Mouse (Mus musculus): ENCODE results near the gene Acrbp. TPM values are rescaled to one million over a fixed set of nuclear protein-coding genes. Genes with fewer than 3 reads are reported as not detected.

Gene Acrbp
- total and polyA plus RNA-seq, 2 experiments, result 4.1 to 6.6 TPM

GRCm38 (mm10) chr6:125094843-125095242 is 45.4 kb downstream of the Acrbp start:
- peaks cover 15% of the 10 kb centered on the region; the same call in 1 of the 2 replicates for H3K79me2 ChIP-seq (ENCODE audit: control insufficient read depth, insufficient read depth, low read length)

GRCm38 (mm10) chr6:125095391-125096278 is 46.1 kb downstream of the Acrbp start, which contains the start of gene Chd4:
Chd4 (plus strand) TSS chr6:125095981.
- peak; percentile 78 for TF ChIP-seq POLR2A (IDR thresholded peaks at IDR 0.05; ENCODE audit: extremely low read depth, insufficient read depth, low read length)
- no peak for TF ChIP-seq CTCF (IDR thresholded peaks at IDR 0.05; ENCODE audit: low read depth, low read length)
- Histone ChIP-seq H3K4me3 (ENCODE audit: insufficient read depth, low read depth, low read length) (peak within 1 kb of the TSS; percentile 100), H3K27ac (replicated peaks; ENCODE audit: insufficient read depth, low read depth, low read length) (peak within 1 kb of the TSS; percentile 82), H3K27me3 (ENCODE audit: control insufficient read depth, insufficient read depth, low read length) (no peaks in the 10 kb centered on the region), H3K36me3 (ENCODE audit: control insufficient read depth, insufficient read depth, low read length) (peaks cover 2% of the 10 kb centered on the region; the same call in 1 of the 2 replicates), H3K4me1 (ENCODE audit: control insufficient read depth, insufficient read depth, low read length) (peaks cover 14% of the 10 kb centered on the region), H3K9ac (ENCODE audit: low read depth, low read length) (peak within 1 kb of the TSS; percentile 88), H3K79me2 (ENCODE audit: control insufficient read depth, insufficient read depth, low read length) (peaks cover 15% of the 10 kb centered on the region; the same call in 1 of the 2 replicates)
- peak; percentile 71 for DNase-seq (ENCODE audit: extremely low read depth, low read depth, low spot score)
- 2% methylated on average over 45 of the region's 45 CpGs for WGBS

More at GRCm38 (mm10) chr6:125094843-125095242, 45.4 kb downstream of the Acrbp start:
- no peak for TF ChIP-seq CTCF (IDR thresholded peaks at IDR 0.05; ENCODE audit: low read depth, low read length)
- TF ChIP-seq POLR2A (IDR thresholded peaks at IDR 0.05; ENCODE audit: extremely low read depth, insufficient read depth, low read length), result no peak
- Histone ChIP-seq H3K36me3 (ENCODE audit: control insufficient read depth, insufficient read depth, low read length) (no peaks in the 10 kb centered on the region), H3K27me3 (ENCODE audit: control insufficient read depth, insufficient read depth, low read length) (no peaks in the 10 kb centered on the region), H3K9ac (ENCODE audit: low read depth, low read length) (no peak overlapping the region), H3K27ac (replicated peaks; ENCODE audit: insufficient read depth, low read depth, low read length) (no peak overlapping the region), H3K4me3 (ENCODE audit: insufficient read depth, low read depth, low read length) (no peak overlapping the region), H3K4me1 (ENCODE audit: control insufficient read depth, insufficient read depth, low read length) (peaks cover 14% of the 10 kb centered on the region)
- WGBS, result 61% methylated on average over 3 of the region's 3 CpGs
- DNase-seq (ENCODE audit: extremely low read depth, low read depth, low spot score), result no peak

GRCm38 (mm10) chr6:125096279-125096596 is 46.7 kb downstream of the Acrbp start:
- Histone ChIP-seq H3K27ac (replicated peaks; ENCODE audit: insufficient read depth, low read depth, low read length) (peak overlapping the region; percentile 82), H3K4me3 (ENCODE audit: insufficient read depth, low read depth, low read length) (peak overlapping the region; percentile 100), H3K9ac (ENCODE audit: low read depth, low read length) (peak overlapping the region; percentile 88), H3K4me1 (ENCODE audit: control insufficient read depth, insufficient read depth, low read length) (peaks cover 14% of the 10 kb centered on the region), H3K36me3 (ENCODE audit: control insufficient read depth, insufficient read depth, low read length) (peaks cover 7% of the 10 kb centered on the region), H3K79me2 (ENCODE audit: control insufficient read depth, insufficient read depth, low read length) (peaks cover 15% of the 10 kb centered on the region; the same call in 1 of the 2 replicates), H3K27me3 (ENCODE audit: control insufficient read depth, insufficient read depth, low read length) (no peaks in the 10 kb centered on the region)
- WGBS, result 2% methylated on average over 28 of the region's 32 CpGs
- no peak for DNase-seq (ENCODE audit: extremely low read depth, low read depth, low spot score)
- TF ChIP-seq CTCF (IDR thresholded peaks at IDR 0.05; ENCODE audit: low read depth, low read length), result no peak
- TF ChIP-seq POLR2A (IDR thresholded peaks at IDR 0.05; ENCODE audit: extremely low read depth, insufficient read depth, low read length), result no peak

- Histone ChIP-seq H3K27ac (replicated peaks; ENCODE audit: insufficient read depth, low read depth, low read length) (peak overlapping the region; percentile 74), H3K4me1 (ENCODE audit: control insufficient read depth, insufficient read depth, low read length) (peaks cover 14% of the 10 kb centered on the region), H3K36me3 (ENCODE audit: control insufficient read depth, insufficient read depth, low read length) (peaks cover 12% of the 10 kb centered on the region), H3K9ac (ENCODE audit: low read depth, low read length) (peak overlapping the region; percentile 88), H3K27me3 (ENCODE audit: control insufficient read depth, insufficient read depth, low read length) (no peaks in the 10 kb centered on the region), H3K4me3 (ENCODE audit: insufficient read depth, low read depth, low read length) (peak overlapping the region; percentile 100), H3K79me2 (ENCODE audit: control insufficient read depth, insufficient read depth, low read length) (peaks cover 15% of the 10 kb centered on the region; the same call in 1 of the 2 replicates)
- DNase-seq (ENCODE audit: extremely low read depth, low read depth, low spot score), result peak; percentile 39
- WGBS, result 2% methylated on average over 39 of the region's 44 CpGs
- no peak for TF ChIP-seq CTCF (IDR thresholded peaks at IDR 0.05; ENCODE audit: low read depth, low read length)
- TF ChIP-seq POLR2A (IDR thresholded peaks at IDR 0.05; ENCODE audit: extremely low read depth, insufficient read depth, low read length), result no peak
Observed at GRCm38 (mm10) chr6:125096597-125097345, 47.3 kb downstream of the Acrbp start.

GRCm38 (mm10) chr6:125097346-125097689 is 47.8 kb downstream of the Acrbp start:
- WGBS, result 5% methylated on average over 12 of the region's 12 CpGs
- Histone ChIP-seq H3K4me3 (ENCODE audit: insufficient read depth, low read depth, low read length) (peak overlapping the region; percentile 100), H3K27me3 (ENCODE audit: control insufficient read depth, insufficient read depth, low read length) (no peaks in the 10 kb centered on the region), H3K4me1 (ENCODE audit: control insufficient read depth, insufficient read depth, low read length) (peaks cover 14% of the 10 kb centered on the region), H3K27ac (replicated peaks; ENCODE audit: insufficient read depth, low read depth, low read length) (no peak overlapping the region; the same call in 1 of the 2 replicates), H3K36me3 (ENCODE audit: control insufficient read depth, insufficient read depth, low read length) (peaks cover 17% of the 10 kb centered on the region), H3K79me2 (ENCODE audit: control insufficient read depth, insufficient read depth, low read length) (peaks cover 15% of the 10 kb centered on the region; the same call in 1 of the 2 replicates), H3K9ac (ENCODE audit: low read depth, low read length) (peak overlapping the region; percentile 88)
- no peak for DNase-seq (ENCODE audit: extremely low read depth, low read depth, low spot score)
- TF ChIP-seq POLR2A (IDR thresholded peaks at IDR 0.05; ENCODE audit: extremely low read depth, insufficient read depth, low read length) (no peak), CTCF (IDR thresholded peaks at IDR 0.05; ENCODE audit: low read depth, low read length) (no peak)
